Mouse (Mus musculus) midbrain, embryonic 11.5 days (tissue): ENCODE results near the gene Fbxo4. TPM values are rescaled to one million over a fixed set of nuclear protein-coding genes. Genes with fewer than 3 reads are reported as not detected.

Source experiments
- ATAC-seq: fragments of 200-750 bp; cut with Nextera tagmentation; 2 replicates; pipeline ENCODE4 v1.8.0; 2017; ENCODE audit warnings: moderate TSS enrichment, moderate library complexity; ENCODE audit not compliant: low FRiP score
- DNase-seq: peaks from one replicate; pipeline ENCODE4 v3.0.0; 2015; ENCODE audit warnings: low spot score; ENCODE audit errors: missing footprints
- H3K27ac ChIP-seq: fragments of 300-500 bp; sonication (generic); 2 replicates; pipeline ENCODE4 v1.5.1; 2014; ENCODE audit warnings: low read depth, low read length
- H3K27me3 ChIP-seq: fragments of 300-500 bp; sonication (generic); 2 replicates; pipeline ENCODE4 v1.6.1; 2014; ENCODE audit warnings: mild to moderate bottlenecking, low read length, moderate library complexity, mixed read lengths; ENCODE audit not compliant: control insufficient read depth, insufficient read depth
- H3K36me3 ChIP-seq: fragments of 300-500 bp; sonication (generic); 2 replicates; pipeline ENCODE4 v1.6.1; 2014; ENCODE audit warnings: mild to moderate bottlenecking, low read length, moderate library complexity, mixed read lengths; ENCODE audit not compliant: control insufficient read depth, insufficient read depth
- H3K4me1 ChIP-seq: fragments of 300-500 bp; sonication (generic); 2 replicates; pipeline ENCODE4 v1.6.1; 2014; ENCODE audit warnings: low read length; ENCODE audit not compliant: control insufficient read depth, insufficient read depth
- H3K4me2 ChIP-seq: fragments of 300-500 bp; sonication (generic); 2 replicates; pipeline ENCODE4 v1.6.1; 2014; ENCODE audit warnings: mild to moderate bottlenecking, moderate library complexity
- H3K4me3 ChIP-seq: fragments of 300-500 bp; sonication (generic); 2 replicates; pipeline ENCODE4 v1.5.1; 2014; ENCODE audit warnings: low read depth, low read length
- H3K9ac ChIP-seq: fragments of 300-500 bp; sonication (generic); 2 replicates; pipeline ENCODE4 v1.6.1; 2014; ENCODE audit warnings: low read length
- H3K9me3 ChIP-seq: fragments of 300-500 bp; sonication (generic); 2 replicates; pipeline ENCODE4 v1.6.1; 2016; ENCODE audit warnings: low read length; ENCODE audit not compliant: control insufficient read depth
- WGBS: fragments of 180-500 bp; shearing (Covaris S2); extraction: QIAGEN DNeasy Blood & Tissue Kit; methylation state at CpG from one replicate; pipeline ENCODE4 v1.1.7; 2014; 5-methylcytosine and 5-hydroxymethylcytosine counted together
- polyA plus RNA-seq: library from polyadenylated mRNA; unstranded; fragments of >200 nt; fragmentation: Nextera tagmentation; extraction: Ambion mirVana; gene quantifications from 2 replicates; pipeline ENCODE4 v1.2.1, GENCODE M21; 2014

Gene Fbxo4
- polyA plus RNA-seq, 1 experiment from 2014 or later: 5.6 TPM

DNA sequence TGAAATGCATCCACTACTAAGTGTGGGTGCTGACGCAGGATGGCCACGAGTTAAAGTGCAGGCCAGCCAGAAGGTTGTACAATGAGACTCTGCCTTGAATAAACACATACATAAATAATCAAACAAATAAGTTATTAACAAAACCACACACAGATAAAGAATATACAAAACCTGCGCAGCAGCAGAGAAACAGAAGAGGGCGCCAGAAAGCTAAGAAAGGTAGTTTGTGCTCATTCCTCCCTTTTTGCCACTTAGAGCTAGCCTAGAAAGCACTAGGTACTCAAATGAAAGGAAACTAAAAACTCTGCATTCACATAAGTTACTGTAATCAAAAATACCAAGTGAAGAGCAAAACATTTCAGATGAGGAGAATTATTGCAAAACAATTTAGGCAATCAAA, 21.4 kb downstream of the Fbxo4 start:
- no peak overlapping the region for H3K4me3 ChIP-seq
- peak; percentile 85 for DNase-seq
- H3K9ac ChIP-seq: no peak overlapping the region
- H3K27me3 ChIP-seq: no peaks in the 10 kb centered on the region
- H3K27ac ChIP-seq: no peak overlapping the region
- H3K4me2 ChIP-seq: no peak overlapping the region
- H3K4me1 ChIP-seq: no peaks in the 10 kb centered on the region
- no peaks in the 10 kb centered on the region for H3K36me3 ChIP-seq
- no peaks in the 10 kb centered on the region for H3K9me3 ChIP-seq
- ATAC-seq: peak; percentile 38
- WGBS: 31% methylated on average over 4 of the region's 4 CpGs

DNA sequence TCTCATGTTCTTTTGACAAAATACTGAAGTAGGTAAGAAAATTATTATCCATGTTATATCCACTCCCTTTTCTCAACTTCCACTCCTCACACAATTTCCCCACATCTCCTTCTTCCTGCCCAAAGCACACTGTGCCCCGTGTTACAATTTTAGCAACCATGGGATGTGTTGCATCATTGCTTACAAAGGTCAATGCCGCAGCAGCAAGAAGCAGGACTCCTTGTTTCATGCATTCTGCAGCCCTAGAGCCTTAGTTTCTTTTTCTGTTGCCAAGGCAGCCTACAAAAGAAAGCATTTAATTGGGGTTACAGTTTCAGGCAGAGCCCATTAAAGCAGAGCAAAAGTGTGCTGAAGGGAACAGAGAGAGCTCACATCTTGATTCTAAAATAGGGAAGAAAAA, 24.4 kb downstream of the Fbxo4 start:
- DNase-seq (peak; percentile 28), ATAC-seq (no peak)
- Histone ChIP-seq H3K9me3 (no peaks in the 10 kb centered on the region), H3K27me3 (no peaks in the 10 kb centered on the region), H3K36me3 (no peaks in the 10 kb centered on the region), H3K27ac (no peak overlapping the region), H3K4me1 (no peaks in the 10 kb centered on the region), H3K9ac (no peak overlapping the region), H3K4me2 (no peak overlapping the region), H3K4me3 (no peak overlapping the region)
- WGBS: 86% methylated on average over 2 of the region's 2 CpGs

DNA sequence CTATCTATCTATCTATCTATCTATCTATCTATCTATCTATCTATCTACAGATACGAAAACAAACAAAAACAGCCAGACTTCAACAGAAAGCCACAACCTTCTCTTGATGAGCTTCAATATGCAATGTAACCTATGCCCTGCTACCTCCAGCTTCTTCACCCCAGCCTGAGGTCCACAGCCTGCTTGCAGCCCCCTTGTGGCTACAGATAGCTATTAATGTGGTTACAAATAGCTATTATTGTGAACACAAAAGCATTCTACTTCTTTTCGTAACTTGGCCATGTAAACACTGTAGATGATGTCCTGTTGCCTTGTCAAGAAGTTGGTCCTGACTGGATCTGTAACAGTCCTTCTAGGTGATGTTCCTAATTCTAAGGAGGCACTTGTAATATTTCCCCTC, 41.2 kb downstream of the Fbxo4 start:
- Histone ChIP-seq H3K27ac (no peak overlapping the region), H3K36me3 (no peaks in the 10 kb centered on the region; the same call in 1 of the 2 replicates), H3K9me3 (no peaks in the 10 kb centered on the region), H3K4me3 (no peak overlapping the region), H3K4me1 (no peaks in the 10 kb centered on the region), H3K27me3 (no peaks in the 10 kb centered on the region), H3K4me2 (no peak overlapping the region), H3K9ac (no peak overlapping the region)
- 83% methylated on average over 2 of the region's 2 CpGs for WGBS
- ATAC-seq: no peak
- DNase-seq: no peak

DNA sequence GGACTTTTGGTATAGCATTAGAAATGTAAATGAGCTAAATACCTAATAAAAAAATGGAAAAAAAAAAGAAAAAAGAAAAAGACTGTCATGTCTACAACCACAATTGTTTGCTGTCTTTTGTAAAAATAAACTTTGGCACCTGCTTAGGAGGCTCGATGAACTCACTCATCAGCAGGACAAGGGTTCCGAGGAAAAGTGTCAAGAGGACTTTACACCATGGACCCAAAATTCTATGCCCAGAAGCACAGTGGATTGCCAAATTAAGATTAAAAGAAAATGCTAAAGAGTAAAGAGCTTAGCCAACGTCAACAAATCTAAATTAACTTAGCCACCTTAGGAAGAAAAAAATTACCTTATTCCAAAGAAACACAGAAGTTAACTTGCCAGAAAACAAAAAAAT, 43.3 kb downstream of the Fbxo4 start:
- Histone ChIP-seq H3K9ac (no peak overlapping the region), H3K4me1 (no peaks in the 10 kb centered on the region), H3K4me2 (no peak overlapping the region), H3K9me3 (no peaks in the 10 kb centered on the region), H3K27me3 (no peaks in the 10 kb centered on the region), H3K4me3 (no peak overlapping the region), H3K36me3 (no peaks in the 10 kb centered on the region; the same call in 1 of the 2 replicates), H3K27ac (no peak overlapping the region)
- ATAC-seq: no peak
- DNase-seq: no peak
- WGBS: 83% methylated on average over 3 of the region's 3 CpGs

DNA sequence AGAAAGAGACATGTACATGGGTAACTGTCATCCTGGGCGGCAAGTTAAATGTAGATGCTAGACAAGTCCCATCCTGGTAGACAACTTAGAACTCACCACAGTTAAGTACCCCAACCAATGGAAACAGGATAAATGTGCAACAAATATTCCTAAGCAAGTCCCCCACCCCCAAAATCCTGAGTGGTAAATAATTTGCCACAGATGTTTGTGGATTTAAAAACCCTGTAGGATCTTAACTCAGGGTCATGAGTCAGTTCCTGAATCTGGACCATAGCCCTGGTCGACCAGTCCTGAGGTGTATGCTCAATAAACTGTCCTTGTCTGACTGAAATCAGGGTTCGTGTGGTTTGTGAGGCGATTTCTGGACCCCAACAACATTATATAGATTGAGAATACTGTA, 45.9 kb downstream of the Fbxo4 start:
- ATAC-seq (no peak), DNase-seq (no peak)
- Histone ChIP-seq H3K27ac (no peak overlapping the region), H3K4me1 (no peaks in the 10 kb centered on the region), H3K4me3 (no peak overlapping the region), H3K9me3 (no peaks in the 10 kb centered on the region), H3K27me3 (no peaks in the 10 kb centered on the region), H3K36me3 (no peaks in the 10 kb centered on the region), H3K9ac (no peak overlapping the region), H3K4me2 (no peak overlapping the region)
- WGBS: 82% methylated on average over 4 of the region's 4 CpGs

DNA sequence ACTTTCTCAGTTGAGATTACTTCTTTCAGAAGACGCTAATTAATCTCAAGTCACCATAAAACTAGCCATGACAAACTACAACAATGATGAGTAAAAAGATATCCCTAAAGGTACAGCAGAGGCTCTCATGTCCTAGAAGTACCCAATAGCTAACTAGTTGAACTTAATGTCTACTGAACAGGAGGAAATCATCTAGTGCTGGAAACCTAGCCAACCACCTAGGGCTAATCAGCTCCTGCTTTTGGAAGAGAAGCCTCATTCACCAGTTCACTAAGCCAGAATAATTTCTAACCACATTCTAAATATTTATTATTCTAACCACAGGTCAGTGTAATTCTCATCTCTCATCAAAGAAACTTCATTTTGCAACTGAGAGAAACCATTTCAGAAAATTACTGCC, 47.4 kb downstream of the Fbxo4 start:
- no peaks in the 10 kb centered on the region for H3K27me3 ChIP-seq
- no peak overlapping the region for H3K4me3 ChIP-seq
- DNase-seq (no peak), ATAC-seq (no peak)
- H3K4me2 ChIP-seq: no peak overlapping the region
- no peak overlapping the region for H3K9ac ChIP-seq
- no peaks in the 10 kb centered on the region for H3K9me3 ChIP-seq
- H3K27ac ChIP-seq: no peak overlapping the region
- no peaks in the 10 kb centered on the region for H3K4me1 ChIP-seq
- 85% methylated on average over 1 of the region's 1 CpGs for WGBS
- H3K36me3 ChIP-seq: no peaks in the 10 kb centered on the region

Other genes starting within 250 kb of the Fbxo4 start
- 65.5 and 72.7 TPM in 2 replicates for gene AW549877, start 16.2 kb upstream of the Fbxo4 start, polyA plus RNA-seq
- gene Oxct1, start 46.8 kb upstream of the Fbxo4 start, polyA plus RNA-seq: 190 and 208 TPM in 2 replicates